Mouse (Mus musculus): ENCODE data around the gene Xylt2.
"Not testable (repeated sequence)": the region's sequence is repeated elsewhere in the genome, so short reads cannot be mapped to it uniquely, and the experiment has no call there.

The Xylt2 gene

DNA sequence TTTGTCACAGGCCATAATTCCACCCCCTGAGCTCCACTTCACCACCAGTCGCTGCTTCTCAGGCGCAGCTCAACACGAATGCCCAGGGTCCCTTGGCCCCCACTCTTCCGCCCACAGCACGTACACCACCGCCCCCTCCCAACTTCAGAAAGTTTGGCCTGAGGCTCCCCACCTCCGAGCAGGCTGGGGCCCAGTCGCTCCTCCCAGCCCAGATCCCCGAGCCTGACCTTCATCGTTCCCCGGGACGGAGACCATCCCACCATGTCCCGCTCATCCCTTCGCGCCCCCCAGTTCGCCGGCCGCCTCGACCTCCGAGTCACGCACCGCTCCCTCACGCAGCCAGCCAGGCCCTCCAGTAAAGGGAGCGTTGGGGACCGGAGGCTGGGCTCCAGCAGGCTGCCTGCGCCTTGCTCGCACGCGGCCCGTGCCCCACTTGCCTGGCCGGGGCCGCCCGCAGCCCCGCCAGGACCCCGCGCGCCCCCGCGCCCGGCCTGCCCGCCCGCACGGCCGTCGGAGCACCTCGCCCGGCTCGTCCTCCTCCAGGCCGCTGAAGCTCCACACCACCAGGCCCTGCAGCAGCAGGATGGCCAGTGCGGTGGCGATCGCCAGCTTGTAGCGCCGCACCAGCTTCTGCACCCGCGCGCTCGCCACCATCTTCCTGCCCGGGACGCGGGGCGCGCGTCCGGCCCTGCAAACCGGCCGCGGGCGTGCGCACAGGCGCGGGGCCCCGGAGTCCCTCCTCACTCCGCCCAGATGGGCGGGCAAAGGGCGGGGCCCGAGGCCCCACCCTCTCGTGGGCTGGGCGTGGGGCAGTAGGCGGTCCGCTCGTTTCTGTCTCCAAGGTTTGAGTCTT is at the start of gene Xylt2:
Gene Xylt2, minus strand, starts transcription at position 762 of the 853 bp plus-strand sequence.
- DNase-seq (ENCODE audit: low spot score): peak; percentile 53

DNA sequence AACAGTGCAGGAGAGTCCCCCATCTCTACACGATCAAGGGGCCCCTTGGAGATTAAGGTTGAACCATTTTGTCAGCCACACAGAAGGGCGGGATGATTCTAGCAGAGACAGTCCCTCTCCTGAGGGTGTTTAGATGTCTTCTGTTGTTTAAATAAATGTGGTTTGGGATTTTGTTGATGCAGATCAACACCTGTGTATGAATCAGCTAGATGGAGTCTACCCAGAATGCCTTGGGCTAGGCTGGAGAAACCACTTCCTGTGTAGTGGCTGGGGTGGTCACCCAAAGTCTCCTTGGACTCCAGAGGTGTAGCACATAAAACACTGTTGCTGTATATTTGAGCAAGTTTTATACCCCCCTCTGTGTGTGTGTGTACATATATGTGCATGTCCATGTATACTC is 41.9 kb upstream of the Xylt2 start:
- DNase-seq (ENCODE audit: low spot score): no peak

DNA sequence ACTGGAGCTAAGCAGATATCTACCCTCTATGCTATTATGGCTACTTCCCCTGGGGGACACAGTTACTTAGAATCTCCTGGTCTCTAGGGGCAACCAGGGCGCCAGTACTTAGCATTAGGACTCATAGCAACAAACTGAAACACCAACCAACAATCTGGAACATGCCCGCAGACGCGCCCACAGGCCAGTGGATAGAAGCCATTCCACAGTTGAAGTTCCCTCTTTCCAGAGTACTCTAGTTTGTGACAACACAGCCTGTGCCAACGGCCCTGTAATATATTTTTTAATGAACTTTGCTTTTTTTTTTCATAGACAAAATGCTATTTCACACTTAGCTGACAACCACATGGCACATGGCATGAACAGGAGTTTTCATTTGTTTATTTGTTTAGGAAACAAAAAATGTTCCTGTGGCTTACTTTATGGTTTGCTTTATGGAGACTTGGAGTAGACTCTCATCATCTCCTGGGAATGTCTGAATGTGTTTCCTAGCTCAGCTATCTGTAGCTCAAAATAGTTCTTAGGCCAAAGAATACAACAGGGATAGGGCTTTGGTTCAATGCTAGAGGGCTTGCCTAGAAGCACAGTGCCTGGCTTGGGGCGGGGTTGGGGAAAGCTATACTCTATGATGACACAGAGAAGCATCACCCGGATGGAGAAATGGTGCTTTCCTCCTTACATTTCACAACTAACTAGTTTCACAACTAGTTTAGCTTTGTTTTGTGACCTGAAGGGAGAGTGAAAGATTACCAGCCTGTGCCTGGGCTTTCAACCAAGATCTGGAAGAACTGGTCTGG is 41.0 kb upstream of the Xylt2 start:
- no peak for DNase-seq (ENCODE audit: low spot score)

DNA sequence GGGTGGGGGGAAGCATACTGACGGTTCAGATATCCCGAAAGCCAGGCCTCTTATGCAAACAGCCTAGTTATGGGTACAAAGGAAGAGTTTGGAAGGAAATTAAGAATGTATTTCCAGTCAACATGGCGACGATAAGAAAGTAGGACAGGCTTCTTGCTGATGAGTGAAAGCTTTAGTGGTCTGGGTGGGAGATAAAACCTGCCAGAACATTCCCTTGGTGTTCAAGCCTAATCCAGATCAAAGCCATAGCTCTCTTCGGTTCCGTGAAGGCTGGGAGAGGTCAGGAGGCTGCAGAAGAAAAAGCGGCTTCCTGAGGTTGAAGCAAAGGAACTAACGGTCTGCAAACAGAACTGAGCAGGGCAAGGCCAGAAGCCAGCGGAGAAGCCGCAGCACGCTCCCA is 39.9 kb upstream of the Xylt2 start:
- DNase-seq (ENCODE audit: low spot score): no peak

DNA sequence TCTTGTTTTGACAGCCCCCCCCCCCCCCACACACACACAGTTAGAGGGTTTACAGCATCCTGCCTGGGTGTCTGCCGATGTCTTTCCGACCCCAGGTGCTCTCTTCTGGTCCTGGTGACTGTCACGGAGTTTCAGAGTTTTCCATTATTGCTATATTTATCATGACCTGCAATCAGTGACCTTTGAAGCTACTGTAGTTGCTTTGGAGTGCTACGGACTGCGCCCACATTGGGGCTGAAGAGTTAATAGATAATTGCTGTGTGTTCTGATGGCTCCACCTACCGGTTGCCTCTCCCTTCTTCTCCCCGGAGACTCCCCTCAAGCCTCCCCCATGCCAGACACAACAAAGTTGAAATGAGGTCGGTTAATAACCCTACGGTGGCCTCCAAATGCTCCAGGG is 39.4 kb upstream of the Xylt2 start:
- DNase-seq (ENCODE audit: low spot score): no peak

DNA sequence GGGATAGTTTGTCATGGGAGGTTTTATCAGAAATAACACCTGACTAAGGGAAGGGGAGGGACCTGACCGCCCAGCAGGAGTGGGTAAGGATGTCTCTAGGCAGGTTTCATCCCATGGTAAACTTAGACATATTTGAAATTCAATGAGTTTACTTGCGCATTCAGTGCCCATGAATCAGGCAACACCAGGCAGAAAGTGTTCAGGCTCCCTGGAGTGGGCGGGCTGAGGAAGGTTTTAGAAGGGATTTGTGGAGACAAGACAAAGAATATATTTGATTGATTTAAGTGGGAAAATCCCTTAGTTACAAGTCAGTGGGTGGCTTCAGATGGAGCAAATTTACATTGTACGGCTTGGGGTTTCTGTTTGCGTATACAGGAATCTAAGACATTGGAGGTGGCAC is 38.3 kb upstream of the Xylt2 start:
- no peak for DNase-seq (ENCODE audit: low spot score)

DNA sequence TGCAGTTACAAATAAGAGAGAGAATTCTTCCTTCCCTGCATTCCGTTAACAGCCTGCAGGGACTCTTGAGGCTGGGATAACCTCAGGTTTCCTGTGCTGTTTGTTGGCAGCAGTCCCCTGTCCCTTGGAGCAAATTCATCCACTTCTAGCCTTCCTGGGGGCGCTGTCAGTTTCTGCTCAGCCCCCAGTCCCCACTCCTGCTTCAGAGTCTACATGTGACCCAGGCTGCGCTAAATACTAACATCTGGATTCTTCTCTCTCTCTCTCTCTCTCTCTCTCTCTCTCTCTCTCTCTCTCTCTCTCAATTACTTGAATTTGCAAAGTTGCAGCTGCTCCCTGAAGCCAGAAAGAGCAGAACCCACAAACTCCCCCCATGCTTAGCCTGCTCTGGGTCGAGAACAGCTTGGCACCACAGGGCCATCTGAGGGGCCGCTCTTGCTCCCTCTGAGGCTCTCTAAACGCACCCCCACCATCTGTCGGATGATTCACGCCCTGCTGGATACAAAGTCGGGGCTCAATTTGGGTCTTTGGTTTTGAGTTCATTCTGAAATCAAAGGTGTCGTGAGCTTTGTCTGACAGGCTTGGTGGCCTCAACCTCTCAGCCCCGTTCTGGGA is 36.0 kb upstream of the Xylt2 start:
- DNase-seq (ENCODE audit: low spot score): no peak

DNA sequence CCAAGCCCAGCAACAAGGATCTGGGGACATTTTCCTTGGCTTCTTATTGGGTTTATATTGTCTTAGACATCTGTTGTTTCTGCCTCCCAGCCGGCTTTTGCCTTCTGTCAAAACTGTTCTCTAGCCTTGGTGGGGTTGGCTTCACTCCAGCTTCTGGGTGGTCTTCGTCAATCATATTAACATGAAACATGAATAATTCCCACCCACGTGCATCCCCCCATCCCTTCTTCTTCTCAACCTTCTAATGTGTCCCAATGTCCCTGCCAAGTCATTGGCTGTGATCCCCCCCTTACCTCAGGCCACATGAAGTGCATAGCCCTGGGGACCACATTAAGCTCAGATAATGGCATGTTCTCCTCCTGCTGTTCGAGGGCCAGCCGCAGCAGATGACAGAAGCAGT is 27.2 kb upstream of the Xylt2 start, which contains the start of gene Gm11541:
Gene Gm11541, minus strand, starts transcription at position 28 of the 400 bp plus-strand sequence.
- no peak for DNase-seq (ENCODE audit: low spot score)

DNA sequence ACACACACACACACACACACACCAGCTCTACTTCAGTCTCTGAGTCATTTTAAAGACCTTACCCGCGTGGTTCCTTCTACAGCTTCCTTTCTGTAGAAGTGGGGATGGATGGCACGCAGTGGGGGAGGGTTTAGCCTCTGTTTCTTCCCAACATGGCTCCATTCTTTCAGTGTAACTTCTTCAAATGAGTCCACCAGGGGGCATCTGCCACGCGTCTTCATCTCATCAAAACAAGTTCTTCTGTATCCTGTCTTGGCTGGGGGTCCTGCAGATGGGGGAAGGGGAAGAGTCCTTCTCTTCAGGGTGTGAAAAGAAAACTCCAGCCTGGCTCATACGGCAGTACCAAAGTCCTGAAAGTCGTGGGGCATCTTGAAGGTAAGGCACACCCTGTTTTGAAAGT is 26.7 kb upstream of the Xylt2 start:
- DNase-seq (ENCODE audit: low spot score): no peak

DNA sequence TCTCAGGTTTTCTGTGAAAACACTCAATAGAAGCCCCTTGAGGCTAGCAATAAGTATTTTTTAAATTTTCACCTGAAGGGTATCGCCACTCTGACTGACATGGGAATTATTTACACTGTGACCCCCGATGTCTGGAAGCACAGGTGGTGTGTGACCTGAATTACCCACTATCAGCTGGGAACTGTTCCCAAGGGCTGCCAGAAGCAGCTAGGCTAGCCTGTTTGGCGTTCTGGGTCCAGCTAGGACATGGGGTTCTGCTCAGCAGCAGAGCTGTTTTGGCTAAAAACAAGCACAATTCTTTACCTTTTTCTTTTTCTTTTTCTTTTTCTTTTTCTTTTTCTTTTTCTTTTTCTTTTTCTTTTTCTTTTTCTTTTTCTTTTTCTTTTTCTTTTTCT is 24.9 kb upstream of the Xylt2 start:
- no peak for DNase-seq (ENCODE audit: low spot score)

DNA sequence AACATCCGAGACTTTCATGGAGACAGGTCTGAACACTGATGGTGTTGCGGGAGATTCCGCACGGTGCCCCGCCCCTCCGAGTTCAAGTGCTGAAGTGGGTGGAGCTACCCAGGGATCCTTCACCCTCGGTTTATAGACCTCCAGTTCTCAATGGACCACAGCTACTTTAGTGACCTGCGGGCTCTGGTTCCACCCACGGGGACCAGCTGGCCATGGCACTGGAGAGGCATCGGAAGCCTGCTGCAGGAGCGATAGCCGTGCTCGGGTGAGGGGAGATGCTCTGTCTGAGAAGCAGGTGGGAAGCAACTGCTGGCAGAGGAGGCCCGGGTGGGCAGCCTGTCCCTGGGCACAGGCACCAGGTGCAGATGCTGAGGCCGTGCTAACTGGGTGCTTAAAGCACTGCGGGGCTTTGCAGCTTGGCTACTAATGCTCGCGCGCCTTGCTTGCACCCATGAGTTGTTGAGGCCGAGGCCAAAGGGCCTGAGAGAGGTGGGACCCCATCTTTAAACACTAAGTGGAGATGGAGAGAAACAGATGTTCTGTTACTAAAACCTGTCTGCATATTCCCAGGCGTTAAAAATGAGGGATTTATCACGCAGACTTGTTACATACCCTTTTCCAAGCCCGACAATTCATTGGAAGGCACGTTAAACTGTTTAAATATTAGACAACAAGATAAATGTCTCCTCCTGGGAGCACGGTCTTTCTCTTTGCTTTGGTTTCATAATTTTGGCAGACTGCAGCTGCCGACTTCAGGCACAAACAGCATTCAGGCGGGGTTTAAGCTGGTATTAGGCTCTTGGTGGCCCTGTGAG is 24.3 kb upstream of the Xylt2 start:
- DNase-seq (ENCODE audit: low spot score): no peak

DNA sequence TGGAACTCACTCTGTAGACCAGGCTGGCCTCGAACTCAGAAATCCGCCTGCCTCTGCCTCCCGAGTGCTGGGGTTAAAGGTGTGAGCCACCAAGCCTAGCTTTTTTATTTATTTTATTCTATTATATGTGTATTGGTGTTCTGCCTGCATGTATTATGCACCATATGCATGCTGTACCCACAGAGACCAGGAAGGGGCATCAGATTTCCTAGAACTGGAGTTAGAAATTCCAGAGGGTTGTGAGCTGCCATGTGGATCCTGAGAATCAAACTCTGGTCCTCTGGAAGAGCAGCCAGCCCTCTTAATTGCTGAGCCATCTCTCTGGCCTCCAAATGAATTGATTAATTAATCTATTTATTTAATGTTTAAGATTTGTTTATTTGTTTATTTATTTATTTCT is 22.1 kb upstream of the Xylt2 start:
- no peak for DNase-seq (ENCODE audit: low spot score)

DNA sequence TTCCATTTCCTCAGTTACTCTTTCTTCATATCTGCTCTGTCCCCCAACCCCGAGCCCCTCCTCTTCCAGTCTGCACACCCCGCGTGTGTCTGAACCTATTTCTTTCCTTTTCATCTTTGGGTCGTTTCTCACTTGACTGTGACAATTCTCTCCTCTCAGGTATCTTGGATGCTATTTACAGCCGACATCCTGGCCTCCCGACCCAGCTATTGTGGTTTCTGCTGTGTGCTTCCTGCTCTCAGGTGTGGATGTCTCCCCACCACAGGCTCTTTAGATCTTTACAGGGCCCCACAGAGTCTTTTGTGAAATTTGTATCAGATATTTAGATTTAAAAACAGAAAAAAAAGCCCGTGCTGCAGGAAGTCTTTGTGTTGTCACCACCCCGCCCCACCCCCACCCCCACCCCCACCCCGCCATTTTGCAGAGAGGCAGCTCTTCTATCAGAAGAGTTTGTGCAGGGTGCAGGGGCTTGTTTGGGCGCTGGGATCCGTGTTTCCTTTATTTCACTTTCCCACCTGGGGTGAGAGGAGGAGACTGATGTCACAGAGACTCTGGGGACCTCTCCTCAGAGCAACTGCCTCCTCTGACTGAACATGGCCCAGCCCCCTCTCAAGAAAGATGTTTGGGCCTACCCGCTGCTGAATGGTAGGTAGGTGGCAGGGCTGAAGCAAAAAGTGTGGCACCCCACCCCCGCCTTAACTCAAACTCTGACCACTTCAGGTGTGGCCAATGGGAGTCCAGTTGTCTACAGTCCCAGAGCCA is 20.6 kb upstream of the Xylt2 start:
- no peak for DNase-seq (ENCODE audit: low spot score)

DNA sequence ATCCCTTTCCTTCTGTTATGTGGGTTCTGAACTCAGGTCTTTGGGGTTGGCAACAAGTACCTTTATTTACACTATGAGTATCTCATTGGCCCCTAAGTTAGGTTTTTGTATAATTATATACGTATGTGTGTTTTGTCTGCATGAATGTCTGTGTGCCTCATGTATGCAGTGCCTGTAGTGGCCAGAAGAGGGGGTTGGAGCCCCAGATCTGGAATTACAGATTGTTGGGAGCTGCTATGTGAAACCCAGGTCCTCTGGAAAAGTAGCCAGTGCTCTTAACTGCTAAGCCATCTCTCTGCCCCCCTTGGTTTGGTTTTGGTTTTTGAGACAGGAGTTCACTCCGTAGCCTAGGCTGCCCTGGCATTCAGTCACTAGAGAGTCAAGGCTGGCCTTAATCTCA is 19.8 kb upstream of the Xylt2 start:
- no peak for DNase-seq (ENCODE audit: low spot score)

DNA sequence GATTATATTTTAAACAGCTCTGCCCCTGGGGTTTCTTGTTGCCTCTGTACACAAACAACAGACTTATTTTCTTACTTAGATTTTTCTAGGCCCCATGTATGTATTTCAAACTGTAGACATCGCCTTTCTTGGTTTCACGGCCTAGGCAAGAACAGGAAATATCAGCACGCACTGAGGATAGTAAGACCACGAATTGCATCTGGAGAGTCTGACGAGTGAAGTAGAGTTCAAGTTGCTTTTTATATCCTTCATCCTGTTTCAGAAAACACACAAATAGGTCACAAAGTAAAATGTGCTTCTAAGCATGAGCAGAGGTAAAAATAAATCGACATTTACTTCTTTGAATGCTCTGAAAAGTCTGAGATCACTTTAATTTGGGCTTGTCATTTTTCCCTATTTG is 18.2 kb upstream of the Xylt2 start:
- no peak for DNase-seq (ENCODE audit: low spot score)

DNA sequence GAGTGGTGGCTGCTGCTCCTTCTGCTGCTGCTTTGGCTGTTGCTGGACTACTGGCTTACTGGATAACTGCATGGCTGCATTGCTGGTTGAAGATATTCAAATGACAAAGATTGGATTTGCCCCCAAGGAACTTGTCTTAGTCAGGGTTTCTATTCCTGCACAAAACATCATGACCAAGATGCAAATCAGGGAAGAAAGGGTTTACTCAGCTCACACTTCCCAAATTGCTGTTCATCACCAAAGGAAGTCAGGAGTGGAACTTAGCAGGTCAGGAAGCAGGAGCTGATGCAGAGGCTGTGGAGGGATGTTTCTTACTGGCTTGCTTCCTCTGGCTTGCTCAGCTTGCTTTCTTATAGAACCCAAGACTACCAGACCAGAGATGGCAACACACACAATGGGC is 15.2 kb upstream of the Xylt2 start:
- DNase-seq (ENCODE audit: low spot score): not testable (repeated sequence)

DNA sequence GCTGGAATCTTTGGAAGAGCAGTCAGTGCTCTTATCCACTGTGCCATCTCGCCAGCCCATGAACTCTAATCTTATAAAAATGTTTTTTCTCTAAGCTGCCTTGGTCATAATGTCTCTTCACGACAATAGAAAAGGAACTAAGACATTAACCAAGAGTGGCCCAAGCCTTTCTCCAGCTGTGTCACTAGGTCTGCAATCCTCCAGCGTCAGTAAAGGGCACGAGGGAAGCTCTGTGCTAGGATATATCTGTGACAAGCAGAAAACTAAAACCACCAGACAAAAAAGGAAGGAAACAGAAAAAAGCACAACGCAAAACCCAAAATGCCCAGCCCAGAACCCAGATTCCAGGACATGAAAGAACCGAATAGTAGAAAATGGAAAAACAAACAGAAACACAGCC is 9.9 kb upstream of the Xylt2 start:
- DNase-seq (ENCODE audit: low spot score): no peak

DNA sequence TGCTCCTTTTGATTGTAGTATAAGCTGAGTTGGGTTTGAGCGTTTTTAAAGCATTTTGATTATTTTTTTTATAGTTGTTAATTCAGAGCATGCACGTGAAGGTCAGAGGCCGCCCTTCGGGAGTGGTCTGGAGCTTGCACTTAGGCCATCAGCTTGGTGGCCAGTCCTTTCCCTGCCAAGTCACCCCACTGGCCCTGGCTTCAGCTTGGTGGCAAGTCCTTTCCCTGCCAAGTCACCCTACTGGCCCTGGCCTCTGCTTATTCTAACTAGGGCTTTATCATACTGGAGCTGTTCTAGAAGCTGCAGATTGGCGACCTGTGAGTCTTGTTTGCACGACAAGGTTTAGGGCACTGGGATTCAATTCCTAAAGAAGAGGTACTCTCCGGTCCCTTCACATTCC is 5.1 kb upstream of the Xylt2 start:
- no peak for DNase-seq (ENCODE audit: low spot score)

DNA sequence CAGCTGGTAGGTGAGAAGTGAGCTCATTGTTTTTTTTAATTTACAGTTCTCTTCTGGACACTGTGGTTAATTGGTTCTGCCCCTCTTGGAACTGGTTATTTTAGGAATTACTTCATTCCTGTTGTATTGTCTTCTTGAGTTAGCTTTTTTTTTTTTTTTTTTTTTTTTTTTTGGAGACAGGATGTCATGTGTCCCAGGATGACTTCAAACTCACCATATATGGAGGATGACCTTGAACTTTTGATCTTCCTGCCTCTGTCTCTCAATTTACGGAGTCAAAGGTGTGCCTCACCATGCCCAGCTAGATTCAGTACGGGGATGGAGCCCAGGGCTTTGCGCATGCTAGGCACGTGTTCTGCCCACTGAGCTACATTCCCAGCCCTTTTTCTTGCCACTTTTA is 4.3 kb upstream of the Xylt2 start:
- DNase-seq (ENCODE audit: low spot score): no peak

DNA sequence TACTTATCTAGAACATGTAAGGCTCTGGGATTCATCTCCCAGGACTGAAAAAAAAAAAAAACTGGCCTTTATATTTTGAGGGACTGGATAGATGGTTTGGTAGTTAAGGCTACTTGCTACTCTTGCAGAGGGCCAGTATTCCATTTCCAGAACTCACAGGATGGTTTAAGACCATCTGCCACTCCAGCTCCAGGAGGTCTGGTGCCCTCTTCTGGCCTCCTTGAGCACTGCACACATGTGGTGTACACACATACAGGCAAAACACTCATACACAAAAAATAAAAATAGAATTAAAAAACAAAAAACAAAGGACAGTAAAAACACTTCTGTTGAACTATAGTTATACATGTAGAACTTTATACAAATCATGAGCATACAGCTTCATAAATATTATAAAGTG is 3.3 kb upstream of the Xylt2 start:
- no peak for DNase-seq (ENCODE audit: low spot score)

DNA sequence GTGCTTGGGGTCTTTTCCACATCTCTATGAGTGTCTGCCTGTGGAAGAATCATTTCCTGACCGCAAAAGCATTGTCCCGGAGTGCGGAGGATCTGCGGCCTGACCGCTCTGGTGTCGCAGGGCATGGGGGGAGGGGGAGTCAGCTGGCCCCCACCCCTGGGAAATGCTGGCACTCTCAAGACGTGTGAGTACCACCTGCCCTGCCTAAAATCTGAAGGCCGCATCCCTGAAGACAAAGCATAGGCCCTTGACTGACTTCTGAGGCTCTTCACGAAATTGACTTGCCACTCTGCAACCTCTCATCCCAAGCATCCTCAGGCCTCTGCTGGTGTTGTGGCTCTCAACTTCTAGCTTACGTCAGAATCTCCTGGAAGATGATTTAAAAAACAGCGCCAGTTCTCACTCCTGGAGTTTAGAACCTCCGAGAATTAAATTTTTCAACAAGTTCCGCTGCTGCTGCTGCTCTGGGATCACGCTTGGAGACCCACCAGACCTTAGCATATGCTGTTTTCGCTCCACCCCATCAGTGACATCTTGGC is 361 bp upstream of the Xylt2 start:
- DNase-seq (ENCODE audit: low spot score): no peak

All from urinary bladder, postnatal 10 days (tissue).